Mouse (Mus musculus) kidney, postnatal 25 days (tissue): Measurements from ENCODE around the gene Col28a1.

ENCODE experiments used
- DNase-seq, 2 experiments: peaks; one replicate each; pipeline ENCODE4 v3.0.0; 2021; ENCODE audit warnings: mixed read lengths in 2 of 2

Col28a1 gene

DNA sequence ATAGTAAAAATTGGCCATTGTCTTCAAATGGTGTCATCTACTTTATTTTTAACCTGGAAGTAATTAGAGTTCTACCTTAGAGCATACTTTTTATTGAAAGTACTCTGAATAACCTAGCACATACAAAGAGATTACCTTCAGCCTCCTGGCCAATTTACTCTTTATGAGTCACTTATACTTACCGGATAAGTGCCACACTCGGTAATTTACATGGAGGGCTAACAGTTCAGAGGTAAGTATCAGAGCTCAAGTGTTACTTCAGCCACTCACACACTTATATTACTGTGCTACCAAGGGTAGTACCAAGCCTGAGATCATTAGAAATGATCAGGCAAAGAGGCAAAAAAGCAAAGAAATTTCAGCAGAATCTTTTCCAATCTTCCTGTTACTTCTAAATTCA, 73.8 kb downstream of the Col28a1 start:
- DNase-seq, result no peak

DNA sequence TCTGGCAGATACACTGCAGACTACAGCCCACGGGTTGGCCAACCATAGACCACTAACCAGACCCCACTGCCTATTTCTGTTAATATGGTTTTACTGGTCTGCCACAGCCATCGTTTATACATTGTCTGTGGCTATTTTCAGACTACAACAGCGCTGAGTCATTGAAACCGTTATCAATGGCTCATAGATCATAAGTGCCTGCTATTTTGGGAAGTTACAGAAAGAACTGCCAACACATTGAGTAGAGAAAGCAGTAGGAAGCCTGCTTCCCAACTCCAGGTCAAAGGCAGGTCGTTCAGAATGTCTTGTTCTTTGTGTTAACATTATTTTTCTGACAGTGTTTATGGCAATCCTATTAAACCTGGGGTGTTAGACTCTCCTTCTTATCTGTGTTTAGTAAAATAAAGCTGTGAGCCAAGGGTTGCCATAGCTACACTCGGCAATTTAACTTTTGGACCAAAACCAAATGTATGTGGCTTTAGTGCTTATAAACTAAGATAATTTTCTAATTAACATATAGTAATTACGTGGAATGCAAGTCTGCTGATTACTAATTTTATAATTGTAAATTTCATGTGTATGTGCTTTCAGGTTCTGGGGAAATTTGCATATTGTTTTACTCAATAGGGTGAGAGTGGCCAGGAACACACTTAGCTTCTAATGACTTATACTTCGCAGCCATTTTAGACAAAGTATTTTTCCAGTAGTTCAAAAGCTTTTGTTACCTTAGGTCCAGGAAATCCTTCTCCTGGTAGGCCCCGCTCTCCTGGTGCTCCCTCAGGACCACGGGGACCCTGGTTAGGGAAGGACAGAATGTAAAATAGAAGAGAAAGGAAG, 86.3 kb downstream of the Col28a1 start:
- no peak for DNase-seq

DNA sequence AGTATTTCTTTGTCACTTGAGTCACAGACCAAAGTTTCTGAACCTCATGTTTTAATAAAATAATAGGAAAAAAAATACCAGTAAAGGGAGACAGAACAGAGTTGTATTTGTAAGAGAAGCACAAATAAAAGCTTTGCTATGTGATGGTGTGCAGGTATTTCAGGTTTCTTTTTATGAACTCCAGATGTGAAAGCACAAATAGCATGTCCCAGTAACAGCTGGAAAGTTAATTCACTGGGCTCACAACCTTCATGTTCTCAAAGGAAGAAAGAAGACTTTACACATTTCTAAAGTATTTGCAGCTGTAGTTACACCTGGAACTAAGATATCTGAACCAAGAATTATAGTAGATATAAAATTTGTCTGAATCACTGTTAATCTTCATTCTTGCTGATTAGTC, 91.2 kb downstream of the Col28a1 start:
- DNase-seq, result no peak

DNA sequence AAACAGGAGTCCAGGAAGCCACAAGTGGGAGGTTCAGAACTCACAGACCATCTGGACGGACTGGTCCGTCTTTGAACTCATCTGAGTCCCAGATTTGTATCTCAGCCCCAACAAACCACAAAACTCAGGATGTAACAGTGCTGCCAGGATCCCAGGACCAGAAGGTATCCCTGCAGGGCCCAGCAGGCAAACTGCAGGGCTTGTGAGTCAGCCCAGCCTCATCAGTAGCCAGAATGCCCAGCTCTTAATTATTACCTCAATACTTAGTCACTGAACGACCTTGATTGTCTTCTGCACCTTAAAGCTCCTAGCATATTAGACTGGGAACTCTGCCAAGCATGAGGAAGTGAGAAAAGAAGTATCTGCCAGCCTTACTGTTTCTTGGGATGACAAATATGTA, 96.6 kb downstream of the Col28a1 start:
- no peak for DNase-seq

DNA sequence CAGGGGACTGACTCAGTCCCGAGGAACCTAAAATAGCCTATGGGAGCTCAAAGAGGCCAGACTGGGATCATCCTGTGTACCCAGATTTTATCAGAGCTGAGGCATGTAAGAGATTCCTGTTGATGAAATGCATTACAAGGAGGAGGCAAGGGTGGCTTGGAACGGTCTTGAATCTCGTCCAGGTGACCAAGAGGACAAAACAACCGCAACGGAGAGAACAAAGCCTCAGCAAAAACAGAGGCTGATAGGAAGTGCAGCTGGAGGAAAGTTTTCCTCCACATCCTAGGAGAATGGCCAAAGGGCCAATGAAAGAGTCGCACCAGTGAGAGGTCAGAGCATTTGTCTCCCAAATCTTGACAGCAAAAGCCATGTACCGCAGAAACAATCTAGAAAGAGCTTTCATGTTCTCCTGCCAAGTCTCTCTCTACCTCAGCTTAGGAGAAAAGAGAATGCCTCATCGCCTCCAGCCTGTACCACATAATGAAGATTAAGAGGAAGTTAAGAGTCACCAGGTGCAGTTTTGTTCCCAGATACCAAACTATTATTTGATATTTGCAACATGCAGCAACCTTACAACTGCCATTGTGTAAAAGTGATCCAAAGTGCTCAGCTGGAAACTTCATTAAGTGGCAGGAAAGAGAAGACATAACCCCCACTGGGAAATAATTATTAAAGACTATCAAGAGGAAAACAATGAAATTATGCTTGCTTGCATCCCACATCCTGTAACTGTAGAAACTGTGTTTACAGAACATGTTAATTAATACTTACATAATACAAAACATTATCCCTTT, 98.1 kb downstream of the Col28a1 start:
- no peak for DNase-seq

DNA sequence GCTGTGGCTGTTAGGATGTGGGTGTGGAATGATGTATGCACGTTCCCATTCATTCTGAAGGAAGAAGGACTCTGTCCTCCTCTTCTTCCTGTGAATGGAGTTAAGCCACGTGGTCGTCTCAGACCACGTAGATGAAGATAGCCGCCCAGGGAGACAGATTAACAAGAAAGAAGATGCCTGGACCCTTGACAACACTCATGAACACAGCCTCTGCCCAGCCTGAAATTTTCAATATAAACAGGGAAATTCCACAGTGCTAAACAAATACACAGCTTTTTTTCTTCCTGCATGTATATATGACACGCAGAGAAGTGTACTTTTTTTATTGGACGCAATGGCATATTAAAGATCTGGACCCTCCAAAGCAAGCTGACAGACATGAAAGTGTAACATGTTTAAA, 98.9 kb downstream of the Col28a1 start:
- no peak for DNase-seq

DNA sequence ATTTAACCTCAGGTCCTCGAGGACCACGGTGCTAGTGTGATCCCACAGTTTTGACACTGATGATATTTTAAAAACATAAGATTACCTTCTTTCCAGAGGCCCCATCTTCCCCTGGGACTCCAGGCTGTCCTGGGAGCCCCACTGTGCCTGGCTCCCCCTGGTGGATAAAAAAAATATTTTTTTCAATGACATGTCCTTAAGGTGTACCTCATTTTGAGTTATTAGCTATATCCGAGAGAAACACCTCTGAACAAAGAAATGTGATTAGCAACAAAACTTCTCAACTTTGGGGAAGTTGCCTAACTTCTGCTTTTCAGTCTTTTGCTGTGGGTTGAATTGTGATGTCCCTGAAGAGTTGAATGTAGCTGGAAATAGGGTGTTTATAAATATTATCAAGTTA, 105.6 kb downstream of the Col28a1 start:
- DNase-seq, result peak in 1 of 2 experiments; percentile 22

DNA sequence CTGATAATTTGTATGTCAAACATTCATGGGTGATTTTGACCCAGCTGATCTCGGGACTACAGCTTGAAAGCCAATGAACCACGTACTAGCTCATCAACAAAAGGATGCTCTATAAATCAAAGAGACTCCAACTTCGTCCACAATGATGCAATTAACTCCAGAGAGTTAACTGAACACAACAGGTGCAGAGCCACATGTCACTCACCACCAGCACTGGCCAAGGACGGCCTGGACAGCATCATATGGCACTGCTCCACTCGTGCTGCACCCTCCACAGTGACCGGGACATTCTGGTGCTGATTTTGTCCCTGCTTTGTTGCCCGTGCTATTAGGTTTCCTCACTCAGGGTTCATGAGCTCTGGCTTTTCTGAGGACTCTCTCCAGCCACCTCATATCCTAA, 107.6 kb downstream of the Col28a1 start:
- DNase-seq, result no peak

DNA sequence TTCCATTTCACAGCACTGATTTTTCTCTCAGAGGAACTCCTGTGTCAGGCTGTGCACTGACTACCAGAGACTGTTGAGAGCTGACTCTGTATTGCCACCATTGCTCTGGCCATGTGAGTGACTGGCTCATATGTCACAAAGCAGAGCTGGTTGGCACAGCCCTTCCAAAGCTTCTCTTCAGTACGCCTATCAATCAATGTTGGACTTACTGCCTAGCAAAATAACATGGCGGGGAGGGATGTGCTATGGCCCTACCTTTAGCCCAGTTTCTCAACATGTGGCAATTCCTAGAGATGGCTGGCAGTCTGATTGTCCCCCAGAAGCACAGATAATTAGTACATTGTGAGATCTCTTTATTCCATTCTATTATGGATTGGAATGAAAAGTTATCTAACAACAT, 109.2 kb downstream of the Col28a1 start:
- no peak for DNase-seq

DNA sequence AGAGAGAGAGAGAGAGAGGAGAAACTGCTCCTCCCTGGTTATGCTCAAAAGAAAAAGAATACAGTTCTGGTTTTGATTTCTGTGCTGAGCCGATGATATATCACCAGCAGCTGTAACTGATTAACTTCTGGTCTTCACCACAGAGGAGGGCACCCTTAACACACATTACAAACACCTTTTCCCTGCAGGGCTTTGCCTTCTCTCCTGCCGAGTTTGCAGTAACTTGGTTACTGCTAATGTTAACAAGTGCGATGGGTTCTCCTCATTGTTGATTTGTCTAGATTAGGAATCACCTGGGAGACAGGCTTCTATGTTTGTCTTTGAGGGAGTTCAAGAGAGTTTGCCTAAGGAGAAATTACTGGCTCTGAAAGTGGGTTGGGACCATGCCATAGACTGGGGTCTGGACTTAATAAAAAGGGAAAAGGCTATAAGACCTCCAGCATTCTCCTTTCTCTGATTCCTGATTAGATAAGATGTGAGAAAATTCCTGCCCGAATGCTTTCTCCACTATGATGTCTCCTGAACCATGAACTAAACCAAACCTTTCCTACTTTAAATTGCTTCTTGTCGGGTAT, 114.8 kb downstream of the Col28a1 start:
- DNase-seq, result no peak

DNA sequence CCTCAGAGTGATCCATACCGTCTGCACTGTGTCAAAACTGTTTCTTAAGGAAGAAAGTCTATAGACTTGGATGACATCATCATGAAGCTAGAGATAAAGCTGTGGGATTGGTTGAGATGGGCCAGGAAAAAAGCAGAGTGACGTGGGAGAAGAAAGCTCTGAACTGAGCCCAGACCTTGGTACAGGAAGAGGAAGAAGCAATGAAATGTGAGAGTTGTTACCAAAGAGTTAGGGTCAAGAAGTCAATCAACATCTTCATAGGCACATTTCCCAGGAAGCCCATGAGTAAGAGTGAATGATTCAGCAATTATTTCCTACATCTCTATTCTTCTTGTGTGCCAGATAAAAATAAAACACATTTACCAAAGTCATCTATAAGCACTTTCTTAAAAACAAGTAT, 117.5 kb downstream of the Col28a1 start:
- no peak for DNase-seq

DNA sequence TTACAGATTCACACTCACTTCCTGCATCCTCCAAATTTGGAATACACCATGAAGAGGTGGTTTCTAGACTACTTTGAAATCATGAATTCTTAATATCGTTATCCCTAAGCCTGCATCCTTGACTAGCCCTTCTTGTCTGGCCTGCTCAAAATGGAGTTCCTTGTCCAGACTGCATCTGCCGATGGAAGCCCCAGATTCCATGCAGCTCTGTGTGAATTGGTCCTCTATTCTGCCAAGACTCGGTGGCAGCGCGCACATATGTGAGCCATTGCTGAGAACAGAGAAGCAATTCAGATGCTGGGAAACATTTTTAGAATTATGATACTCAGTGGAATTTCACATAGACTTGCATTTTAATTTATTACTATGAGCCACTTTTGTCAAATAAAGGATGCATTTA, 123.4 kb downstream of the Col28a1 start:
- no peak for DNase-seq

DNA sequence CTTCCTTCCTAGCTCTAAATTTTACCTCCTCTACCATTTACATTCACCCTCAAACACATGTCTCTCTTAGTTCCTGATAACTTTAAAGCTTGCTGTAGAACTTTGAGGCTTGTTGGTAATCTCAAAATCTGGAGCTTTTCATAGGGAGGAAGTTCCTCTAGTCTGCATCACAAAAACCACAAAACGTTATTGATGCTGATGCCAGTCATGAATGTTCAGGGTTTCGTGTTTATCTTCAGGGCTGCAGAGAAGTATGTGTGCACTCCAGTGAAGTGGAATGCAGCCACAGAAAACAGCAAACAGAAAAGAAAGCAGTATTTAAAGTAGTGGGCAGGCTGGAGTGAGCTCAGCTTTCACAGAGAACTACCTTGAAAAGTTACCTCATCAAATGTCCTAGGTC, 124.0 kb downstream of the Col28a1 start:
- DNase-seq, result no peak

DNA sequence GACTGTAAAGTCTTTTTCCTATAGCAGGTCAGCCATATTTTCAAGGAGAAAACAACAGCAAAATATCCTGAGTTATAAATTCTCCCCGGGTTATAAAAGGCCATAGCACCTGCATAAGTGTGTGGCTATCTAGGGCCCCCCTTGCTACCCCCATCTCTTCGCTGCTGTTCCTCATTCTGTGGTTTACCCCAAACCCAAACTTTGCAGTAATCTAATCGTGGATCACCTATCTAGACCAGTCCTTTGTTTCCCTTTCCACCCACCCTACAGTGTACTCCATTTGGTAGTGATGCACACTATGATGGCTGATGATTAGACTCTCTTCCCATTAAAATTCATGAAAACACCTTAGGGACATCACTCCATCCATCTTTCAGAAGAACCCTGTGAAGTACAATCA, 125.3 kb downstream of the Col28a1 start:
- no peak for DNase-seq

DNA sequence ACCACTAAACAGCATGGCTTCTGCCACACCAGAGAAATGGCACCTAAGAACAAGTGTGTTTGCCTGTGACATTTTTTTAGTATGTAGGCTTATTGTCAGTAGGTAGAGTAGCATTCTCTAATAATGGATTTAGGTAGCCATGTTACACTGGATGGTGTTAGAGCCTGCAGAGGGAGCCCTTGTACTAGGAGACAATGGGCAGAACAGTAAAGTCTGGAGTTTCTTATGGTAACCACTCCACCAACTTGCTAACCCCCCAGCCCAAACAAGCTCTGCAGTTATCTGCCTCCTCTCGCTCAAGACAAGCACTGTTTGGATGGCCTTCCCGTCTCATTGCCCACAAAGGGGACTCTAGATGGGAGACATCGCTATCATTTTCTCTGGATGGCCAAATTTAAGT, 126.2 kb downstream of the Col28a1 start:
- DNase-seq, result peak; percentile 52 to 71

DNA sequence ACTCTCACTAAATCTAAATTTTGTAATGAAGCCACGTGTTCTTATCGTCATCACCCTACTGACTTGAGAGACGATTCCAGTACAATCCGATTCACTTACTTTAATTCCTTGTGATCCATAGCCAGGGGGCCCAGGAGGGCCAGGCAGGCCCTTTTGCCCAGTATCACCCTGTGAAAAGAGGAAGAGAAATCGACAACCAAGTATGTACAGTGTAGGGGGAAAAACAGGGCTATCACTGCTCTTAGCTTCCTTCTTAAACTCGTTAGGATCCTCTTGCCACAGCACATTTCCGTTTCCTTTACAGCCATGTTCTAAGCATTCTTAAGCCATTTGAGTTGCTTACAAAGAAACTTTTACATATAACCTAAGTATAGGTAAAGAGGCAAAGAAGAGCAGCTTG, 133.2 kb downstream of the Col28a1 start:
- DNase-seq, result no peak

DNA sequence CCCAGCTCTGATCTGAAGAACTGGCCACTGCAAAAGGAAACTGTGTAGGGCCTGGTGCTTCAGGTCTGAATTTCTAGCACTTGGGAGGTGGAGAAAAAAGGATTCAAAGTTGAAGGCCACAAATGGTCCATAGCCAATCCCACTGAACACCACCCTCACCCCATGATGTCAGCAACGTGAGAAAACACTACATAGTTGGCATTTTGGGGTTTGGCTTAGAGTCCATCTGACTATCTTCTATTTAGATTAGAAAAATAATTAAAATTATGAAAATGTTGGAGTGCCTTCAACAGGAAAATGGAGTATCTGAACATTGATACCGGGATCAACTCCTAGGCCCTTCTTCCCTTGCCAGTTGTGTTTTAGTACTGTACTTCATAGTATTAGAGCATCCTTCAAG, 144.2 kb downstream of the Col28a1 start:
- no peak for DNase-seq

DNA sequence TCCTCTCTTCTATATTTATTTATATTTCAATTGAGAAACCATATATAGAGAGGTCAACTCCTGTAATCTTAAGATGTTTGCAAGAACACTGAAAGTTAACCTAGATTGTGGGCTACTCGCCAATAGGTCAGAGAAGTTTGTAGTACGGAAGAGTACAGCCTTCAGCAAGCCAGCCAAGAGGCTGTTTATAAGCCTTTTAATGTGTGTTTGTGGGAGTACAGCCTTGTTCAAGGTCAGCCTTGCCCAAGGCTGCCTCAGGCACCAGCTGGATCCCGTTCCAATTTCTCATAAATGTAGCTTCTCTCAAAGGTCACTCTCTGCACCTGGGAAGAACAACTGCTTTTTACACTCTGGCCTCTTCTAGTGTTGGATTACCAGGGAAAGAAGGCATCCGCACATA, 146.0 kb downstream of the Col28a1 start:
- peak; percentile 9 to 59 for DNase-seq

DNA sequence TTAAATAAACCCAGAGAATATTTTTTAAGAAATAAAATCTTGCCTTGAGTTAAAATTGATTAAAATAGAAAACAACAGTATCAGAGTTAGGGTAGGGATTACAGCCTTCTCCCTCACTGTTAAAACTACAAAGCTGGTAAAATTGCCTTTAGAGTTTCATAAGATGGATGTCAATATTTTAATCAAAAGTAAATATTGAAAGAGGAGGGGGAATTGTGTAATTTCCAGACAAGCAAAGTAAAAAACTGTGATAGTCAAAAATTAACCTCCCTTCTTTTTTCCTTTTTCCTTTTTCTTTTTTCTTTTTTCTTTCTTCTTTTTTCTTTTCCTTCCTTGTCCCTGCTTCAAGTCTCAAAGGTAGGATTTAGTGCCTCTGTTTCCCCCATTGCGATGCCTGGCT, 146.6 kb downstream of the Col28a1 start:
- DNase-seq, result no peak

DNA sequence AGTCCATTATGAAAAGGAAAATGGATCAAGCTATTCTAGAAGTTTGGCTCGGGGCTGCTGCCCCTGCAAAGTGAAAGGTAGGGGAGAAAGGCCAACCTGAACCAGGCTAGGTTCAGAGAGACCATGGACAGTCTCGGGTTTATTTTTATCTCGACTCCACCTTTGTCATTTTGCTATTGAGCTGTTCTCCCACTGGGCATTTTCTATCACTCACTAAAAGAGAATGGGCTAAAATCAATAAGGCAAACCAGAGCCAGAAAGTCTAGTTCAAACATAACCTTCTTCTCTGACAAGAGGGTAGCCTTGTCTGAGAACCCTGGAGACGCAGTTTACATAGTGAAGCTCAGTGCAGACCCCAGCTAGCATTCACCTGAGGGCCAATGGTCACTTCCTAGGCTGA, 163.7 kb downstream of the Col28a1 start:
- DNase-seq, result no peak

DNA sequence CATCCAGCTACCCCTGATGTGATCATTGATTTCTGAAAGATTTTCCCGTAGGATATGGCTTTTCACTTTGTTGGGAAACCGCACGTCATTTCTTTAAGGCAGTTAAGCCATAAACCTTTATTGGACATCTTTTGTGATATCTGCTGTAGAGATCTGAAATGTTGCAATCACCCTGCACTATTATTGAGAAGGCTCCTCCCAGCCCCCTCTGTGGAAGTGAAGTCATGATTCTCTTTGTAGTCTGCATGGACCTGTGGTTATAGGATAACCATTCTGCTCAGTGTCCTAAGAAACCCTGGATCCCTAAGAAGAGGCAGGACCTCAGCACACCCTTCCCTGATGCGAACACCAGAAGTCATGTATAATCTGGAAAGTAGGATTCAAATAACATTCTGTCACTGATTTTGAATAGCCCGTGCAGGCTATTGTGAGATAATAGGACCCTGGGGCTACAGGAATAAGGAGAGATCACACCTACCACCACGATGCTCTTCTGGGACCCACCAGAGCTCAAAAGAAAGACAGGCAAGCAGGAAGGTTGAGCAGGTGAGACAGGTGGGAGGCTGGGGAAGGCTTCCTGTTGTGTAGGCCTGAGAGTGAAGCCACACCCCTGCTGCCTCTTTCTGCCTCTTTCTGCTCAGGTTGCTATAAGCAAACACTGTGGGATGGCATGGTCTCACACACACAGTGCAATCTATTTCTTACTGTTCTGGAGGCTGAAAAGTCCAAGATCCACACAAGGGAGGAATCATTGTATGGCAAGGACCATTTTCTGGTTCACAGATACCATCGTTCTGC, 166.9 kb downstream of the Col28a1 start:
- DNase-seq, result no peak

DNA sequence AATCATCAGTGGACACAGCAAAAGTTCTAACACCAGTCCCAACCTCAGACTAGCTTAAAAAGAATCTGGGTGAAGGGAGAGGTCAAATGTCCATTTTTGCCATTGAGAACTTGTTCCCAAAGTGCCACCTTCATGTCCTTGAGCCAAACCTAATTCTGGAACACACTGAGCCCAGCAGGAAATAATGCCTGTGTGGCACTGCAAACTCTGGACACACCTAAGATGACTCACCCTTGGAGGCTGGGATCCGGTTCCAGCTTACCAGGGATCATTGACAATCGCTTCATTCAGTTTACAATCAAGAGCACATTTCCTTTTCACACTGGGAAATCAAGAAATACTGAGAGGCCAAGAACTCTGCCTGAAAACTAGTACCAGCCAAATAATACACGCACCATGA, 168.9 kb downstream of the Col28a1 start:
- DNase-seq, result no peak

DNA sequence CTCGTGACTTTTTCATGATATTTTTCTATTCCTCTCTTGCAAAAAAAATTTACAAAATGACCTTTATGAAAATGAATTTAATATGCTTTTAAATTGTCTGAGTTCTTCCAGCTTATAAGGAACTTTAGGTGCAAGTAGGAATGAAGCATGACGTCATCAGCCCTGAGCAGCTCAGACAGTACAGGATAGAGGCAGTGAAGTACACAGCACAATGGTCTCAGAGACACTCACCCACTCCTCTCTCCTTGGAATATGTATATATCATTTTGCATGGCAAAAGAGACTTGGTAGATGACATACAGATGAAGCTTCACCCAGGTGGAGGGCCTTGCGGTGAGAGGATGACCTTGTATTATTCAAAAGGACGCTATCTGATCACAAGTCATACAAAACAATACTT, 197.7 kb downstream of the Col28a1 start:
- no peak for DNase-seq
